Mouse (Mus musculus): ENCODE results near the gene Slc27a3.
"Not testable (repeated sequence)": the region's sequence is repeated elsewhere in the genome, so short reads cannot be mapped to it uniquely, and the experiment has no call there.

Gene Slc27a3

GRCm38 (mm10) chr3:90342853-90343252 lies 46.9 kb downstream of the Slc27a3 start:
- not testable (repeated sequence) for DNase-seq (ENCODE audit: low spot score in 2 of 2)

- DNase-seq (ENCODE audit: low spot score in 2 of 2) = no peak
These were observed 49.6 kb downstream of the Slc27a3 start for GRCm38 (mm10) chr3:90340177-90340576.

GRCm38 (mm10) chr3:90338190-90338589 lies 51.5 kb downstream of the Slc27a3 start:
- no peak for DNase-seq (ENCODE audit: low spot score in 2 of 2)

- DNase-seq (ENCODE audit: low spot score in 2 of 2) = no peak
These were observed 54.2 kb downstream of the Slc27a3 start for GRCm38 (mm10) chr3:90335517-90335916.

All from right cerebral cortex, adult 2 months (tissue).